Mouse (Mus musculus): ENCODE results near the gene Gm3239.
"Not testable (repeated sequence)": the region's sequence is repeated elsewhere in the genome, so short reads cannot be mapped to it uniquely, and the experiment has no call there.

Gene Gm3239

GRCm38 (mm10) chr14:4663892-4664291, at the start of gene Gm3239:
Gene Gm3239 (plus strand): TSS chr14:4664192.
- DNase-seq (ENCODE audit: low spot score) = not testable (repeated sequence)

DNA sequence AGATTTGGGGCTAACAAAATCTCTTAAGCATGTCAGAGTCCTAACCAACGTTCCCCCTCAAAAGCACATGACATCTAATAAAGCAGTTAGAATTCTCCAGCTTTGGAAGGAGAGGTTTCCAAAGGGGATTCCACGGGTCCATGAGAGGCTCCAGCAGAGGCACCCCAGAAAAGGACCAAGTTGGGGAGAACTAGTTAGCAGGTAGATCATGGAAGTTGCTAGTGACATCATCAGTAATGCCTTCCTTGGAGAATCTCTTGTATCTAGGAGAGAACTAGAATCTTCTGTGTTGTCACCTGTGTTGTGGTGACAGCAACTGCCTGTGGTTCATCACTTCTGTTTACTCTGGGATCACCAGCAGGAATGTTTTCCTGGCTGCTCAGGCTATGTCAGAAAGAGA, 31.9 kb upstream of the Gm3239 start, which contains the start of gene Gm8159:
TSS of gene Gm8159 (plus strand) at position 301 of the 400 bp plus-strand sequence.
- not testable (repeated sequence) for DNase-seq (ENCODE audit: low spot score)

- DNase-seq (ENCODE audit: low spot score) = not testable (repeated sequence)
Observed at GRCm38 (mm10) chr14:4649309-4649708, 14.7 kb upstream of the Gm3239 start.

DNA sequence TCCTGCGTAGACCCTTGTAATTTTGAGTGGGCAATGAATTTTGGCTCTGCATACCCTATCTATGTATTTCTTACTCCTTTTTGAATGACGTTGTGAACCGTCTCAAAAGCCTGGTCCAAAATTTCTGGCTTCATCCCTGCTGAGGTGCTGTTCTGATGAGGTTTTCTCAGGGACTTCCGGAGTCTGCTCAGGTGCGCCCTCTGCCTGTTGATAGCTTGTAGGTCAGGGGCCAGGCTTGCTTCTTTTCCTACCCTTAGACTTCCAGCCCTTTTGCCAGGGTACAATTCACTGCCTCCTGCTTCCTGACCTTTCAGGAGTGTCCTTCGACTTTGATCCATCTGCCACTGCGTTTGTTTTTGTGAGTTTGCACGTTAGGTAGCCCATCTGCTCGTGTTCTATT, 13.7 kb upstream of the Gm3239 start:
- not testable (repeated sequence) for DNase-seq (ENCODE audit: low spot score)

DNA sequence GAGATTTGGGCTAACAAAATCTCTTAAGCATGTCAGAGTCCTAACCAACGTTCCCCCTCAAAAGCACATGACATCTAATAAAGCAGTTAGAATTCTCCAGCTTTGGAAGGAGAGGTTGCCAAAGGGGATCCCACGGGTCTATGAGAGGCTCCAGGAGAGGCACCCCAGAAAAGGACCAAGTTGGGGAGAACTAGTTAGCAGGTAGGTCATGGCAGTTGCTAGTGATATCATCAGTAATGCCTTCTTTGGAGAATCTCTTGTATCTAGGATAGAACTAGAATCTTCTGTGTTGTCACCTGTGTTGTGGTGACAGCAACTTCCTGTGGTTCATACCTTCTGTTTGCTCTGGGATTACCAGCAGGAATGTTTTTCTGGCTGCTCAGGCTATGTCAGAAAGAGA, 44.9 kb downstream of the Gm3239 start, which contains the start of gene Gm7876:
TSS of gene Gm7876 (plus strand) at position 301 of the 400 bp plus-strand sequence.
- DNase-seq (ENCODE audit: low spot score) = not testable (repeated sequence)

Data from spleen, adult 12 weeks (tissue).